In genomic region chr4:148229646-148230045, GRCm38 (mm10) we compare ENCODE assay signal across 8 mouse cellular contexts. TPM values are rescaled to one million over a fixed set of nuclear protein-coding genes. Genes with fewer than 3 reads are reported as not detected.
DNase-seq lines count a peak whose midpoint lies in the region; ATAC-seq and TF ChIP-seq lines count a peak whose summit lies in the region.
"Had no signal": no experiment of that assay in that cellular context is flagged by ENCODE, and none has a peak within 500 bp of the region (broad histone marks: within the 10 kb centered on the region; RNA-seq: fewer than 3 reads in every experiment).

No protein-coding gene starts in this region.

- H3K9me3 ChIP-seq in intestine, embryonic 15.5 days: no peaks in the 10 kb centered on the region
- H3K9me3 ChIP-seq: neural tube, embryonic 13.5 days had no signal

- H3K9ac ChIP-seq in intestine, embryonic 15.5 days: no peak overlapping the region
- H3K9ac ChIP-seq: neural tube, embryonic 13.5 days had no signal

- H3K4me2 ChIP-seq in intestine, embryonic 15.5 days (replicated peaks): no peak overlapping the region
- H3K4me2 ChIP-seq: neural tube, embryonic 13.5 days had no signal

- ATAC-seq in intestine, embryonic 15.5 days: peak; percentile 71

- peak; percentile 45 to 74 for DNase-seq in spleen, postnatal 4 days (ENCODE audit: low spot score in 2 of 2)
- no peak for DNase-seq in spleen, adult 12 weeks (ENCODE audit: low spot score)
- DNase-seq in brain, adult 2 months (ENCODE audit: low read depth, low spot score): peak; percentile 40
- peak; percentile 13 for DNase-seq in lung, adult 2 months
- DNase-seq in testis, postnatal 14 days (ENCODE audit: low spot score): peak; percentile 40
- DNase-seq in frontal cortex, postnatal 14 days (ENCODE audit: low spot score in 2 of 2): no peak

- 0 out of 2 replicates have a peak, but pooled peaks cover 3% of the 10 kb centered on the region for H3K27me3 ChIP-seq in intestine, embryonic 15.5 days (replicated peaks)

- no peaks in the 10 kb centered on the region for H3K36me3 ChIP-seq in intestine, embryonic 15.5 days
- H3K36me3 ChIP-seq: neural tube, embryonic 13.5 days had no signal

- WGBS in intestine, embryonic 15.5 days: 6% methylated on average over 16 of the region's 16 CpGs
- 7% methylated on average over 16 of the region's 16 CpGs for WGBS in lung, adult 2 months

- no peak for TF ChIP-seq CTCF in lung, adult 2 months (IDR thresholded peaks at IDR 0.05; ENCODE audit: insufficient read depth, low read length)

- TF ChIP-seq POLR2A in lung, adult 2 months (IDR thresholded peaks at IDR 0.05; ENCODE audit: borderline replicate concordance, extremely low read depth, low read depth, low read length): no peak

- H3K4me3 ChIP-seq in intestine, embryonic 15.5 days (replicated peaks): no peak overlapping the region
- no peak overlapping the region for H3K4me3 ChIP-seq in lung, adult 2 months (replicated peaks; ENCODE audit: extremely low read depth, low read depth, low read length)
- H3K4me3 ChIP-seq: neural tube, embryonic 13.5 days had no signal

- H3K4me1 ChIP-seq in intestine, embryonic 15.5 days (replicated peaks): no peaks in the 10 kb centered on the region
- no peaks in the 10 kb centered on the region for H3K4me1 ChIP-seq in lung, adult 2 months (ENCODE audit: control insufficient read depth, insufficient read depth, low read length)

- H3K27ac ChIP-seq in intestine, embryonic 15.5 days: no peak overlapping the region
- H3K27ac ChIP-seq: neural tube, embryonic 13.5 days had no signal

RNA-seq across cellular contexts. Expression of gene Disp3, which starts 58.1 kb away (rescaled TPM):
- 0.11 and 0.21 TPM in 2 replicates for polyA plus RNA-seq in intestine, embryonic 15.5 days (2015; fragmentation: Nextera tagmentation; extraction: Ambion mirVana)
- polyA plus RNA-seq in lung, adult 2 months (2012; rRNA removed): 0.03 TPM in 1 of 2 replicates, not detected in the other

Comparison
In these comparisons a context has a peak if more than half of its experiments do, and no peak if none do; other contexts are left out.
1. DNase-seq: peak in spleen, postnatal 4 days (2 of 2), brain, adult 2 months (single experiment), lung, adult 2 months (single experiment) and testis, postnatal 14 days (single experiment); none in spleen, adult 12 weeks (single experiment) and frontal cortex, postnatal 14 days (0 of 2).